Mouse (Mus musculus): ENCODE data around the gene Slc8a1.

DNA sequence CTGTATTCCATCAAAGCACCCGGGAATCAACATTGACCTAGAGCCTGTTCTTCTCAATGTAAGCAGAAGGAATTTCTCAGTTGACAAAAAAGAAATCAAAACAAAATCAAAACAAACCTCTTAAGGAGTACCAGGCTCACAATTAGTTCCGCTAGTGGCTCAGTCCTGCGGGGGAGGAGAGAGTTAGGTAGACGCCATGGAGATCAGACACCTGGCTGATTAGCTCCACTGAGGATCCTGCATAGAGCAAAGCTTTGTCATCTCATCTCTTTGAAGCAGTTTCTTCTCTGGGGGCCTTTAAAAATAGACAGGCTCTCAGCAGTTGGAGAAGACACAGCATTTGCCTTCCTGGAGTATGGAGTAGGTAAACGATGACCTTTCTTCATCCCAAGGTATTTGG, 192.2 kb downstream of the Slc8a1 start:
- TF ChIP-seq POLR2A (IDR thresholded peaks at IDR 0.05; ENCODE audit: extremely low read depth, insufficient read depth, low read length) (no peak), CTCF (IDR thresholded peaks at IDR 0.05; ENCODE audit: low read depth, low read length) (no peak)
